Mouse (Mus musculus): ENCODE results near the gene H2al1d. TPM values are rescaled to one million over a fixed set of nuclear protein-coding genes. Genes with fewer than 3 reads are reported as not detected.
"Not testable (repeated sequence)": the region's sequence is repeated elsewhere in the genome, so short reads cannot be mapped to it uniquely, and the experiment has no call there.

Gene H2al1d
- not detected for total RNA-seq (2021)

GRCm38 (mm10) chrX:11308524-11308923, at the start of gene H2al1d:
Gene H2al1d, plus strand, starts transcription at chrX:11308824.
- DNase-seq (ENCODE audit: extremely low spot score in 1 of 2, low spot score in 2 of 2); intact Hi-C loops (cut with DNase I): not testable (repeated sequence)

GRCm38 (mm10) chrX:11264918-11265317, 43.7 kb upstream of the H2al1d start:
- intact Hi-C loops (cut with DNase I) = no loop called here
- DNase-seq (ENCODE audit: extremely low spot score in 1 of 2, low spot score in 2 of 2) = no peak

- DNase-seq (ENCODE audit: extremely low spot score in 1 of 2, low spot score in 2 of 2) = peak in 1 of 2 experiments; percentile 22
- intact Hi-C loops (cut with DNase I) = no loop called here
Observed at GRCm38 (mm10) chrX:11267791-11268190, 40.8 kb upstream of the H2al1d start.

- intact Hi-C loops (cut with DNase I) = no loop called here
- DNase-seq (ENCODE audit: extremely low spot score in 1 of 2, low spot score in 2 of 2) = peak; percentile 28 to 38
Observed at GRCm38 (mm10) chrX:11269074-11269473, 39.5 kb upstream of the H2al1d start.

- intact Hi-C loops (cut with DNase I) = no loop called here
- DNase-seq (ENCODE audit: extremely low spot score in 1 of 2, low spot score in 2 of 2) = no peak
Observed at GRCm38 (mm10) chrX:11273190-11273589, 35.4 kb upstream of the H2al1d start.

- intact Hi-C loops (cut with DNase I) = no loop called here
- DNase-seq (ENCODE audit: extremely low spot score in 1 of 2, low spot score in 2 of 2) = no peak
Observed at GRCm38 (mm10) chrX:11277083-11277482, 31.5 kb upstream of the H2al1d start.

- intact Hi-C loops (cut with DNase I) = no loop called here
- DNase-seq (ENCODE audit: extremely low spot score in 1 of 2, low spot score in 2 of 2) = no peak
Observed at GRCm38 (mm10) chrX:11280741-11281140, 27.9 kb upstream of the H2al1d start.

- intact Hi-C loops (cut with DNase I) = no loop called here
Observed at GRCm38 (mm10) chrX:11288306-11288882, 20.2 kb upstream of the H2al1d start.

GRCm38 (mm10) chrX:11289244-11289643, 19.4 kb upstream of the H2al1d start:
- no peak for DNase-seq (ENCODE audit: extremely low spot score in 1 of 2, low spot score in 2 of 2)
- intact Hi-C loops (cut with DNase I) = no loop called here

More at GRCm38 (mm10) chrX:11288306-11288882, 20.2 kb upstream of the H2al1d start:
- DNase-seq (ENCODE audit: extremely low spot score in 1 of 2, low spot score in 2 of 2) = peak; percentile 9 to 15

- DNase-seq (ENCODE audit: extremely low spot score in 1 of 2, low spot score in 2 of 2); intact Hi-C loops (cut with DNase I): not testable (repeated sequence)
Observed at GRCm38 (mm10) chrX:11298957-11299356, 9.7 kb upstream of the H2al1d start, which contains the start of gene H2al1a. Gene H2al1a, plus strand, starts transcription at chrX:11299257.

GRCm38 (mm10) chrX:11302132-11302531, 6.5 kb upstream of the H2al1d start, which contains the start of gene H2al1b:
Gene H2al1b, plus strand, starts transcription at chrX:11302432.
- DNase-seq (ENCODE audit: extremely low spot score in 1 of 2, low spot score in 2 of 2); intact Hi-C loops (cut with DNase I): not testable (repeated sequence)

GRCm38 (mm10) chrX:11305355-11305754, 3.3 kb upstream of the H2al1d start, which contains the start of gene H2al1c:
Gene H2al1c, plus strand, starts transcription at chrX:11305655.
- intact Hi-C loops (cut with DNase I); DNase-seq (ENCODE audit: extremely low spot score in 1 of 2, low spot score in 2 of 2): not testable (repeated sequence)

GRCm38 (mm10) chrX:11311634-11312033, 3.0 kb downstream of the H2al1d start, which contains the start of gene H2al1e:
Gene H2al1e, plus strand, starts transcription at chrX:11311934.
- intact Hi-C loops (cut with DNase I); DNase-seq (ENCODE audit: extremely low spot score in 1 of 2, low spot score in 2 of 2): not testable (repeated sequence)

- intact Hi-C loops (cut with DNase I); DNase-seq (ENCODE audit: extremely low spot score in 1 of 2, low spot score in 2 of 2): not testable (repeated sequence)
Observed at GRCm38 (mm10) chrX:11314858-11315257, 6.2 kb downstream of the H2al1d start, which contains the start of gene H2al1f. Gene H2al1f, plus strand, starts transcription at chrX:11315158.

GRCm38 (mm10) chrX:11317956-11318355, 9.3 kb downstream of the H2al1d start, which contains the start of gene H2al1g:
Gene H2al1g, plus strand, starts transcription at chrX:11318256.
- intact Hi-C loops (cut with DNase I) = not testable (repeated sequence)

GRCm38 (mm10) chrX:11321192-11321591, 12.6 kb downstream of the H2al1d start, which contains the start of gene H2al1h:
Gene H2al1h, plus strand, starts transcription at chrX:11321492.
- intact Hi-C loops (cut with DNase I); DNase-seq (ENCODE audit: extremely low spot score in 1 of 2, low spot score in 2 of 2): not testable (repeated sequence)

More at GRCm38 (mm10) chrX:11317956-11318355, 9.3 kb downstream of the H2al1d start, which contains the start of gene H2al1g:
- DNase-seq (ENCODE audit: extremely low spot score in 1 of 2, low spot score in 2 of 2) = not testable (repeated sequence)

- intact Hi-C loops (cut with DNase I); DNase-seq (ENCODE audit: extremely low spot score in 1 of 2, low spot score in 2 of 2): not testable (repeated sequence)
Observed at GRCm38 (mm10) chrX:11324359-11324758, 15.7 kb downstream of the H2al1d start, which contains the start of gene H2al1i. Gene H2al1i, plus strand, starts transcription at chrX:11324659.

- DNase-seq (ENCODE audit: extremely low spot score in 1 of 2, low spot score in 2 of 2); intact Hi-C loops (cut with DNase I): not testable (repeated sequence)
Observed at GRCm38 (mm10) chrX:11327522-11327921, 18.9 kb downstream of the H2al1d start, which contains the start of gene H2al1j. Gene H2al1j, plus strand, starts transcription at chrX:11327822.

GRCm38 (mm10) chrX:11345762-11346161, 37.1 kb downstream of the H2al1d start:
- DNase-seq (ENCODE audit: extremely low spot score in 1 of 2, low spot score in 2 of 2) = peak in 1 of 2 experiments; percentile 13
- intact Hi-C loops (cut with DNase I) = no loop called here

- intact Hi-C loops (cut with DNase I) = no loop called here
- DNase-seq (ENCODE audit: extremely low spot score in 1 of 2, low spot score in 2 of 2) = no peak
Observed at GRCm38 (mm10) chrX:11346756-11347155, 38.1 kb downstream of the H2al1d start.

Measured in left cerebral cortex, postnatal 10 days (tissue).